Mouse (Mus musculus): ENCODE measurements around the gene Gm30191. TPM values are rescaled to one million over a fixed set of nuclear protein-coding genes. Genes with fewer than 3 reads are reported as not detected.

Gene Gm30191
- polyA plus RNA-seq, 1 experiment from 2014 or later, result not detected

- Histone ChIP-seq H3K36me3 (ENCODE audit: control insufficient read depth, insufficient read depth) (peaks cover 21% of the 10 kb centered on the region), H3K27ac (ENCODE audit: low read depth, low read length) (no peak overlapping the region), H3K9me3 (ENCODE audit: control insufficient read depth) (no peaks in the 10 kb centered on the region), H3K4me2 (replicated peaks; ENCODE audit: low read depth) (peak overlapping the region; percentile 52), H3K4me1 (replicated peaks; ENCODE audit: control insufficient read depth, insufficient read depth, low read length) (0 out of 2 replicates have a peak, but pooled peaks cover 6% of the 10 kb centered on the region), H3K4me3 (ENCODE audit: low read depth, low read length) (peak overlapping the region; percentile 13), H3K9ac (ENCODE audit: low read depth, low read length) (peak overlapping the region; percentile 13; the same call in 1 of the 2 replicates), H3K27me3 (replicated peaks; ENCODE audit: control insufficient read depth, insufficient read depth, low read length) (no peaks in the 10 kb centered on the region)
- ATAC-seq, result peak; percentile 63
- 3% methylated on average over 14 of the region's 14 CpGs for WGBS
- no peak for TF ChIP-seq CTCF (IDR thresholded peaks at IDR 0.05; ENCODE audit: low read depth)
Measured at GRCm38 (mm10) chr4:134273417-134274345, 26.9 kb downstream of the Gm30191 start.

- peak overlapping the region; percentile 99 for H3K27ac ChIP-seq (ENCODE audit: low read depth, low read length)
- H3K4me3 ChIP-seq (ENCODE audit: low read depth, low read length), result no peak overlapping the region
- no peaks in the 10 kb centered on the region for H3K9me3 ChIP-seq (ENCODE audit: control insufficient read depth)
- no peaks in the 10 kb centered on the region for H3K4me1 ChIP-seq (replicated peaks; ENCODE audit: control insufficient read depth, insufficient read depth, low read length)
- no peak overlapping the region for H3K9ac ChIP-seq (ENCODE audit: low read depth, low read length)
- WGBS, result 57% methylated on average over 2 of the region's 2 CpGs
- H3K4me2 ChIP-seq (replicated peaks; ENCODE audit: low read depth), result no peak overlapping the region; the same call in 1 of the 2 replicates
- no peaks in the 10 kb centered on the region for H3K27me3 ChIP-seq (replicated peaks; ENCODE audit: control insufficient read depth, insufficient read depth, low read length)
- H3K36me3 ChIP-seq (ENCODE audit: control insufficient read depth, insufficient read depth), result peaks cover 17% of the 10 kb centered on the region
- no peak for TF ChIP-seq CTCF (IDR thresholded peaks at IDR 0.05; ENCODE audit: low read depth)
- ATAC-seq, result no peak
Measured at GRCm38 (mm10) chr4:134284942-134285341, 38.2 kb downstream of the Gm30191 start.

DNA sequence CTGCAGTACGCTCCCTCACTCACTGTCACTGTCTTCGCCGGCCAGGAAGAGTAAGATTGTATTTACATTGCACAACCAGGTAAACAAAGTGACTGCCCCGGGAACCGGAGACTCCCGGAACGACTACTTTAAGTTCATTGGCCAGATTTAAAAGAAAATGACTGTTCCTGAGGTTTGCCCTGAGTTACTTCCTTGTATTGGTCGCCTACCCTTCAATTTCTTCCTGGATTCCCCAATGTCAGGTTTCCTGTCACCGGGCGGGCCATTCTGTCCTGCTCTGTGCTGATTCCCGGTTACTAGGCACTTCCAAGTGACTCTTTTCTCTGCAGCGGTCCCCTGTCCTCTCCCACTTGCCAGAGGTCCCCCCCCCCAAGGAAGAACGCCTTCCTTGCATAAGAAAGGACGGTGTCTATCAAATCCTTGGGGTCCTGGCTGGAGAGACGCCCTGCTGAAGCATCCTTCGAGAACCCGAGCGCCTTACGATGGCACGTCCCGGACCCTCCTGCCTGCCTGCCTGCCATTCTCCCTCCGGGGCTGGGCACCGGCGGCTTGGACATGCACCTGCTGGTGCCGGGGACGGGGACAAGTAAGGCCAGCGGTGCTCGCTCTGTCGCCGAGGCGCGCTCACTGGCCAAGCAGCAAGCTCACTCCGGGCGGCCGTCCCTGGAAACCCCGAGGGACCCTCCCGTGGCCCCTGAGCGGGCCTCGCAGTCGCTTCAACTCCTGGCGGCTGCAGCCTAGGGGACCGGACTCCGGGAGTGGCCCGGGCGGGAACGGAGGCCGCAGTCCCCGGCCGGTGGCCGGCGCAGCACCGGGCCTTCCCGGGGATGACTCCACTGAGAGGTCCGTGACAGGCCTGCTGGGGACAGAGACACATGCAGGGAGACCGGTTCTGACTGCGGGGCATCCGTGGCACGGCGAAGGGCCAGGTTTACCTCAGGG is 39.8 kb downstream of the Gm30191 start:
- Histone ChIP-seq H3K27ac (ENCODE audit: low read depth, low read length) (peak overlapping the region; percentile 99), H3K4me1 (replicated peaks; ENCODE audit: control insufficient read depth, insufficient read depth, low read length) (no peaks in the 10 kb centered on the region), H3K4me2 (replicated peaks; ENCODE audit: low read depth) (peak overlapping the region; percentile 71), H3K9ac (ENCODE audit: low read depth, low read length) (peak overlapping the region; percentile 96), H3K4me3 (ENCODE audit: low read depth, low read length) (peak overlapping the region; percentile 97), H3K9me3 (ENCODE audit: control insufficient read depth) (no peaks in the 10 kb centered on the region), H3K27me3 (replicated peaks; ENCODE audit: control insufficient read depth, insufficient read depth, low read length) (no peaks in the 10 kb centered on the region), H3K36me3 (ENCODE audit: control insufficient read depth, insufficient read depth) (peaks cover 17% of the 10 kb centered on the region)
- peak; percentile 36 for ATAC-seq
- WGBS, result under 1% methylated on average over 59 of the region's 59 CpGs
- no peak for TF ChIP-seq CTCF (IDR thresholded peaks at IDR 0.05; ENCODE audit: low read depth)

DNA sequence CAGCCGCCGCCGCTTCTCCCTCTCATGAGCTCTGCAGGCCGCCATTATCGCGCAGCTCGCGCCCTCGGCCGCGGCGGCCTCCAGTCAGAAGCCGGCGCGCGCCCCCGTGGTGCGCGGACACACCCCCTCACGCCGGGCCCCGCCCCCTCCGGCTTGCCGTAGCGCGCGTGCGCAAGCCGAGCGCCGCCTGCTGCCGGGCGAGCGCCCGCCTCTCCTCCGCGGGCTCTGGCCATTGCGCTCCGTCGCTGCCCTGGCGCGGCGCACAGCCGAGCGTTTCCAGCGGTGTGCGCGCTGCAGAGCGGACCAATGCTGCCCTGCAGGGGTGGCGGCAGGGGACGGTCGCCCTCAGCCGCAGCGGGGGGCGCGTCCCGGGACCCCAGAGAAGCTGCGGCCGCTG is 40.4 kb downstream of the Gm30191 start:
- H3K27ac ChIP-seq (ENCODE audit: low read depth, low read length), result peak overlapping the region; percentile 99
- H3K4me3 ChIP-seq (ENCODE audit: low read depth, low read length), result peak overlapping the region; percentile 97
- H3K4me2 ChIP-seq (replicated peaks; ENCODE audit: low read depth), result peak overlapping the region; percentile 71
- no peaks in the 10 kb centered on the region for H3K9me3 ChIP-seq (ENCODE audit: control insufficient read depth)
- under 1% methylated on average over 37 of the region's 59 CpGs for WGBS
- no peaks in the 10 kb centered on the region for H3K27me3 ChIP-seq (replicated peaks; ENCODE audit: control insufficient read depth, insufficient read depth, low read length)
- ATAC-seq, result peak; percentile 88
- H3K4me1 ChIP-seq (replicated peaks; ENCODE audit: control insufficient read depth, insufficient read depth, low read length), result no peaks in the 10 kb centered on the region
- peaks cover 12% of the 10 kb centered on the region for H3K36me3 ChIP-seq (ENCODE audit: control insufficient read depth, insufficient read depth)
- peak overlapping the region; percentile 96 for H3K9ac ChIP-seq (ENCODE audit: low read depth, low read length)
- peak; percentile 66 for TF ChIP-seq CTCF (IDR thresholded peaks at IDR 0.05; ENCODE audit: low read depth)

DNA sequence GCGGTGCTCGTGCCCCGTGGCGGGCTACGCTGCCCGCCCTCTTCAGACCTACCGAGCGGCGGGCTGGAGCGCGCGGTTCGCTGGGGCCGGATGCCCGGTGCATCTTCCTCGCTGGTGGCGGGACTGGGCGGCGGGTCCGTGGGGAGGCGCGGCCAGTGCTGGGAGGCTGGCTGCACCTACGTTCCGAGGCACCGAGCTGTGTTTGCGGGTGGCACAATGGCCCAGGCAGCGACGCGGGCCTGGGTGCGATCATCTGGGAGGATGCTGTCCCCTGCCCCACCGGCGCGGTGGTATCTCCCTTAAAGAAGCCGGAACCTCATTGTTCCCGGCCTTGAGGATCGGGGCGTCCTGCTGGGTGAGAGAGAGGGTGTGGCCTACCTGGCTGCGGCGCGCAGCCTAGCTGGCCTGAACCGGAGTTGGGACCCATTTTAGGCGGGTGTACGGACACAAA is 40.9 kb downstream of the Gm30191 start, which contains the start of gene Pdik1l:
Gene Pdik1l (minus strand): TSS at position 321 of the 451 bp plus-strand sequence.
- Histone ChIP-seq H3K4me3 (ENCODE audit: low read depth, low read length) (peak within 1 kb of the TSS; percentile 97), H3K27ac (ENCODE audit: low read depth, low read length) (peak within 1 kb of the TSS; percentile 99), H3K27me3 (replicated peaks; ENCODE audit: control insufficient read depth, insufficient read depth, low read length) (0 out of 2 replicates have a peak, but pooled peaks cover 1% of the 10 kb centered on the region), H3K4me2 (replicated peaks; ENCODE audit: low read depth) (peak within 1 kb of the TSS; percentile 71), H3K4me1 (replicated peaks; ENCODE audit: control insufficient read depth, insufficient read depth, low read length) (no peaks in the 10 kb centered on the region), H3K9ac (ENCODE audit: low read depth, low read length) (peak within 1 kb of the TSS; percentile 96), H3K9me3 (ENCODE audit: control insufficient read depth) (no peaks in the 10 kb centered on the region), H3K36me3 (ENCODE audit: control insufficient read depth, insufficient read depth) (peaks cover 8% of the 10 kb centered on the region; the same call in 1 of the 2 replicates)
- peak; percentile 72 for ATAC-seq
- no peak for TF ChIP-seq CTCF (IDR thresholded peaks at IDR 0.05; ENCODE audit: low read depth)
- WGBS, result 0% methylated on average over 42 of the region's 43 CpGs
